Mouse (Mus musculus) liver, embryonic 12.5 days (tissue): Measurements from ENCODE around the gene Pbp2. TPM values are rescaled to one million over a fixed set of nuclear protein-coding genes. Genes with fewer than 3 reads are reported as not detected.

Experiments
- ATAC-seq: fragments of 200-750 bp; cut with Nextera tagmentation; 2 replicates; pipeline ENCODE4 v1.8.0; 2017; ENCODE audit warnings: moderate number of reproducible peaks, mild to moderate bottlenecking, moderate library complexity
- H3K27ac ChIP-seq: fragments of 300-500 bp; sonication (generic); 2 replicates; pipeline ENCODE4 v1.5.1; 2016; ENCODE audit warnings: mild to moderate bottlenecking
- H3K27me3 ChIP-seq: fragments of 300-500 bp; sonication (generic); replicated peaks from 2 replicates; pipeline ENCODE4 v1.6.1; 2016; ENCODE audit warnings: mild to moderate bottlenecking, moderate library complexity
- H3K36me3 ChIP-seq: fragments of 300-500 bp; sonication (generic); 2 replicates; pipeline ENCODE4 v1.6.1; 2016; ENCODE audit warnings: mild to moderate bottlenecking, moderate library complexity
- H3K4me1 ChIP-seq: fragments of 300-500 bp; sonication (generic); 2 replicates; pipeline ENCODE4 v1.6.1; 2016
- H3K4me2 ChIP-seq: fragments of 300-500 bp; sonication (generic); 2 replicates; pipeline ENCODE4 v1.6.1; 2016; ENCODE audit warnings: mild to moderate bottlenecking, moderate library complexity
- H3K4me3 ChIP-seq: fragments of 300-500 bp; sonication (generic); 2 replicates; pipeline ENCODE4 v1.5.1; 2016; ENCODE audit warnings: mild to moderate bottlenecking, moderate library complexity
- H3K9ac ChIP-seq: fragments of 300-500 bp; sonication (generic); 2 replicates; pipeline ENCODE4 v1.6.1; 2016; ENCODE audit warnings: mild to moderate bottlenecking, moderate library complexity
- H3K9me3 ChIP-seq: fragments of 300-500 bp; sonication (generic); replicated peaks from 2 replicates; pipeline ENCODE4 v1.6.1; 2016; ENCODE audit warnings: mild to moderate bottlenecking, moderate library complexity
- WGBS: fragments of 180-500 bp; shearing (Covaris S2); methylation state at CpG from one replicate; pipeline ENCODE4 v1.1.7; 2016; ENCODE audit not compliant: insufficient replicate concordance; 5-methylcytosine and 5-hydroxymethylcytosine counted together
- polyA plus RNA-seq: library from polyadenylated mRNA; unstranded; fragments of >200 nt; fragmentation: Nextera tagmentation; extraction: Ambion mirVana; gene quantifications from 2 replicates; pipeline ENCODE4 v1.2.1, GENCODE M21; 2016

Pbp2 gene
- polyA plus RNA-seq, 1 experiment from 2014 or later: not detected

GRCm38 (mm10) chr6:135271761-135272160 is 38.4 kb downstream of the Pbp2 start:
- H3K9me3 ChIP-seq: no peaks in the 10 kb centered on the region
- no peak overlapping the region for H3K27ac ChIP-seq
- no peaks in the 10 kb centered on the region for H3K4me1 ChIP-seq
- WGBS: 43% methylated on average over 2 of the region's 2 CpGs
- H3K4me3 ChIP-seq: no peak overlapping the region
- H3K4me2 ChIP-seq: no peak overlapping the region
- no peak overlapping the region for H3K9ac ChIP-seq
- peaks cover 7% of the 10 kb centered on the region; the same call in 1 of the 2 replicates for H3K27me3 ChIP-seq
- H3K36me3 ChIP-seq: no peaks in the 10 kb centered on the region
- no peak for ATAC-seq

GRCm38 (mm10) chr6:135269626-135270025 is 40.6 kb downstream of the Pbp2 start:
- 60% methylated on average over 6 of the region's 6 CpGs for WGBS
- no peak for ATAC-seq
- no peaks in the 10 kb centered on the region for H3K36me3 ChIP-seq
- no peaks in the 10 kb centered on the region for H3K4me1 ChIP-seq
- H3K9ac ChIP-seq: no peak overlapping the region
- H3K27me3 ChIP-seq: peaks cover 7% of the 10 kb centered on the region; the same call in 1 of the 2 replicates
- no peak overlapping the region for H3K27ac ChIP-seq
- H3K4me3 ChIP-seq: no peak overlapping the region
- H3K4me2 ChIP-seq: no peak overlapping the region
- no peaks in the 10 kb centered on the region for H3K9me3 ChIP-seq

DNA sequence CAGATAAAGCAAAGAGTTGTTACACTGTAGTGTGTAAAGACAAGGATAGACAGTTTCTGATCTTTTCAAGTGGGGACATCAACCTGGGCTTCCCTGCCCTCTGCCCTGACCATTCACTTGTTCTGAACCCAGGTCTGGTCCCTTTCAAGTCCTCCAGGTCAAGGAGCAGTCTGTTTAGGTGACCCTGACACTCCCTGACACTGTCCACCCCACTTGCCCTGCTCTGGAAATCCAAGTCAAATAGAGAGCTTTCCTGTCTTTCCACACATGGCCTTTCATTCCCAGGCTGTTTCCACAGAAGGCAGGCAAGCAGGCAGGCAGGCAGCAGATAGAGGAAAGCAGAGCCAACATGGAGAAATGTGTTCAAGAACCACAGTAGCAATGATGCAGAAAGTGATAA is 41.8 kb downstream of the Pbp2 start:
- no peaks in the 10 kb centered on the region for H3K4me1 ChIP-seq
- H3K27me3 ChIP-seq: peaks cover 7% of the 10 kb centered on the region; the same call in 1 of the 2 replicates
- no peaks in the 10 kb centered on the region for H3K36me3 ChIP-seq
- no peak for ATAC-seq
- no peak overlapping the region for H3K4me2 ChIP-seq
- H3K9ac ChIP-seq: no peak overlapping the region
- no peak overlapping the region for H3K27ac ChIP-seq
- peaks cover 6% of the 10 kb centered on the region; the same call in 1 of the 2 replicates for H3K9me3 ChIP-seq
- no peak overlapping the region for H3K4me3 ChIP-seq

DNA sequence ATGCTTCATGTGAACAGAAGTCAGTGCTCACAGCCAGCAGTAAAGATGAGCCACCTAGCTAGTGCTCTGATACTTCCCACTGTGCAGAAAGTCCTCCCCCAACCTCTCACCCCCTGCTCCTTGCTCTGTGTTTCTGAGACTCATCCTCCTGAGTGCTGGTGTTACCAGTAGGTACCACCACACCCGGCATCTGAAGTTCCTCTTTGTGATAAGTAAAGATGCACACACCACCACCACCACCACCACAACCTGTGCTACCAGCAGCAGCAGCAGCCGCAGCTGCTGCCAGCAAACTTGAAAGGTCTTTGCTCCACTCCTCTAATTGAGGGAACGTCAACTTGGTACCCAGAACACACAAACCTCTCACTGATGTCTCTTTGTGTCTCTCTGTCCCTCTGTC is 43.0 kb downstream of the Pbp2 start:
- peaks cover 6% of the 10 kb centered on the region; the same call in 1 of the 2 replicates for H3K9me3 ChIP-seq
- peaks cover 7% of the 10 kb centered on the region; the same call in 1 of the 2 replicates for H3K27me3 ChIP-seq
- no peak overlapping the region for H3K4me2 ChIP-seq
- no peak overlapping the region for H3K9ac ChIP-seq
- no peaks in the 10 kb centered on the region for H3K36me3 ChIP-seq
- no peak overlapping the region for H3K4me3 ChIP-seq
- 43% methylated on average over 3 of the region's 3 CpGs for WGBS
- no peak overlapping the region for H3K27ac ChIP-seq
- ATAC-seq: no peak
- H3K4me1 ChIP-seq: no peaks in the 10 kb centered on the region

GRCm38 (mm10) chr6:135266056-135266455 is 44.1 kb downstream of the Pbp2 start:
- Histone ChIP-seq H3K36me3 (no peaks in the 10 kb centered on the region), H3K27me3 (peaks cover 7% of the 10 kb centered on the region; the same call in 1 of the 2 replicates), H3K4me1 (no peaks in the 10 kb centered on the region), H3K27ac (no peak overlapping the region), H3K4me3 (no peak overlapping the region), H3K9me3 (peaks cover 6% of the 10 kb centered on the region; the same call in 1 of the 2 replicates), H3K4me2 (no peak overlapping the region), H3K9ac (no peak overlapping the region)
- 85% methylated on average over 1 of the region's 1 CpGs for WGBS
- ATAC-seq: no peak

DNA sequence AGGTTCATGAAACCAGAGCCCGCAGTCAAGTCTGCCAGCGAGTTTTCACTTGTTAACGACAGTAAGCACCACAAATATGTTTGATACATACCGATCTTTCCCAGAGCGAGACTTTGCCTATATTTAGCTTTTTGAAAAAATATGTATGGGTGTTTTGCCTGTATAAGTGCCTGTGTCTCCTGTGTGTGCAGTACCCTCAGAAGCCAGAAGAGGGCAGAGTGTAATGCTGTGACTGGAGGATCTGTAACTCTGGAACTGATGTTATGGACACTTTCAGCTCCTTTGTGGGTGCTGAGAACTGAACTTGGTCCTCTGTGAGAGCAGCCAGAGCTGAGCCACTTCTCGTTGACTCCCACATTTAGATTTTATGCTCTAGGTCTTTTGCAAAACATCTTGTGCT is 46.1 kb downstream of the Pbp2 start:
- WGBS: 88% methylated on average over 6 of the region's 6 CpGs
- Histone ChIP-seq H3K9me3 (peaks cover 6% of the 10 kb centered on the region; the same call in 1 of the 2 replicates), H3K4me3 (no peak overlapping the region), H3K27me3 (no peaks in the 10 kb centered on the region), H3K36me3 (no peaks in the 10 kb centered on the region), H3K4me2 (no peak overlapping the region), H3K4me1 (no peaks in the 10 kb centered on the region), H3K9ac (no peak overlapping the region), H3K27ac (no peak overlapping the region)
- no peak for ATAC-seq

GRCm38 (mm10) chr6:135262565-135262964 is 47.6 kb downstream of the Pbp2 start:
- peaks cover 6% of the 10 kb centered on the region; the same call in 1 of the 2 replicates for H3K9me3 ChIP-seq
- no peak overlapping the region for H3K27ac ChIP-seq
- H3K4me2 ChIP-seq: no peak overlapping the region
- WGBS: 47% methylated on average over 2 of the region's 2 CpGs
- H3K36me3 ChIP-seq: no peaks in the 10 kb centered on the region
- H3K4me3 ChIP-seq: no peak overlapping the region
- no peak overlapping the region for H3K9ac ChIP-seq
- H3K27me3 ChIP-seq: no peaks in the 10 kb centered on the region
- no peak for ATAC-seq
- no peaks in the 10 kb centered on the region for H3K4me1 ChIP-seq

- ATAC-seq: no peak
- H3K36me3 ChIP-seq: no peaks in the 10 kb centered on the region
- 57% methylated on average over 9 of the region's 9 CpGs for WGBS
Measured at GRCm38 (mm10) chr6:135261124-135261523, 49.1 kb downstream of the Pbp2 start.

DNA sequence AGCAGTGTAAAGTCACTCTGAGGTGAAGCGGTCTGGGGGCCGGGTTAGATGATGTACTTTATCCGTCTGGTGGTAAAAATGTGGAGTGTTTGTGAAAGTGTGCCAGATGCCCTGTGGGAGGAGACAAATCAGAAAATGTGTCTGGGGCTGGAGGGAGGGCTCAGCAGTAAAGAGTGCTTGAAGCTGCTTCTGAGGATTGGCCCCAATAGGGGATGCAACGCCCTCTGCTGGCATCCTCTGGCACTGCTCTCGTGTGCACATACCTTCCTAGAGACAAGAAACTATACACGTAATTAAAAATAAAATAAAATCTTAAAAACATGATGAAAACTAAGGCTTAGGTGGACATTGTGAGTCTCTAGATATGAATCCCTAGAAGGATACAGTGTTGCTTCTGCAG is 49.8 kb downstream of the Pbp2 start:
- Histone ChIP-seq H3K9ac (no peak overlapping the region), H3K36me3 (no peaks in the 10 kb centered on the region), H3K4me3 (no peak overlapping the region), H3K27me3 (no peaks in the 10 kb centered on the region), H3K9me3 (peaks cover 6% of the 10 kb centered on the region; the same call in 1 of the 2 replicates), H3K27ac (no peak overlapping the region), H3K4me2 (no peak overlapping the region), H3K4me1 (no peaks in the 10 kb centered on the region)
- WGBS: 82% methylated on average over 6 of the region's 6 CpGs
- no peak for ATAC-seq

More at GRCm38 (mm10) chr6:135261124-135261523, 49.1 kb downstream of the Pbp2 start:
- no peak overlapping the region for H3K4me2 ChIP-seq
- H3K9ac ChIP-seq: no peak overlapping the region
- no peak overlapping the region for H3K27ac ChIP-seq
- no peaks in the 10 kb centered on the region for H3K4me1 ChIP-seq
- peaks cover 6% of the 10 kb centered on the region; the same call in 1 of the 2 replicates for H3K9me3 ChIP-seq
- no peaks in the 10 kb centered on the region for H3K27me3 ChIP-seq
- no peak overlapping the region for H3K4me3 ChIP-seq

Other genes with a start within 250 kb of the Pbp2 start
- 0.64 and 0.74 TPM in 2 replicates for gene Gprc5a, start 244.8 kb downstream of the Pbp2 start, polyA plus RNA-seq
- 0.10 TPM in 1 of 2 replicates, not detected in the other for gene Gprc5d, start 192.1 kb downstream of the Pbp2 start, polyA plus RNA-seq
- 36.3 and 37.5 TPM in 2 replicates for gene Fam234b, start 112.4 kb downstream of the Pbp2 start, polyA plus RNA-seq
- 116 and 120 TPM in 2 replicates for gene Hebp1, start 112.4 kb downstream of the Pbp2 start, polyA plus RNA-seq
- 0.10 and 0.32 TPM in 2 replicates for gene Gsg1, start 56.1 kb downstream of the Pbp2 start, polyA plus RNA-seq
- 0.74 and 0.99 TPM in 2 replicates for gene Emp1, start 52.1 kb upstream of the Pbp2 start, polyA plus RNA-seq